Mouse (Mus musculus): ENCODE measurements around the gene D430042O09Rik.

- TF ChIP-seq TCF12 (IDR thresholded peaks at IDR 0.05; ENCODE audit: insufficient read depth, poor library complexity, severe bottlenecking) (no peak), POLR2A (IDR thresholded peaks at IDR 0.05; ENCODE audit: insufficient read length, low read depth) (no peak)
Measured at GRCm38 (mm10) chr7:125820233-125820632, 112.5 kb downstream of the D430042O09Rik start.
